Mouse (Mus musculus) MEL (cell line): ENCODE data around the gene Polr1d.

Experiments
- CTCF ChIP-seq, 3 experiments: IDR thresholded peaks in 2 of 3; conservative IDR thresholded peaks in 1 of 3; 2 replicates each; pipeline ENCODE4 v1.5.1; 2011 to 2012; ENCODE audit warnings: low read length in 3 of 3, low read depth in 2 of 3, mild to moderate bottlenecking in 2 of 3, improper control_type of control experiment in 1 of 3, inconsistent platforms in 1 of 3, mixed read lengths in 1 of 3, moderate library complexity in 1 of 3; ENCODE audit not compliant: control insufficient read depth in 1 of 3, insufficient read depth in 1 of 3, poor library complexity in 1 of 3, severe bottlenecking in 1 of 3
- ELF1 ChIP-seq: IDR thresholded peaks from 2 replicates; pipeline ENCODE4 v1.6.1; 2014; ENCODE audit warnings: low read depth, mild to moderate bottlenecking, inconsistent platforms, low read length, improper control_type of control experiment, moderate library complexity
- EP300 ChIP-seq, 2 experiments: IDR thresholded peaks; 2 replicates each; pipeline ENCODE4 v1.6.1; 2011; ENCODE audit warnings: improper control_type of control experiment in 2 of 2, low read length in 2 of 2, low read depth in 1 of 2, mild to moderate bottlenecking in 1 of 2
- ETS1 ChIP-seq: IDR thresholded peaks from 2 replicates; pipeline ENCODE4 v1.6.1; 2012; ENCODE audit warnings: low read depth, mild to moderate bottlenecking, inconsistent platforms, low read length, improper control_type of control experiment, moderate library complexity
- JUND ChIP-seq: IDR thresholded peaks from 2 replicates; pipeline ENCODE4 v1.6.1; 2011; ENCODE audit warnings: low read depth, mild to moderate bottlenecking, improper control_type of control experiment, low read length
- MAFK ChIP-seq: IDR thresholded peaks from 2 replicates; pipeline ENCODE4 v1.6.1; 2011; ENCODE audit warnings: low read depth, mild to moderate bottlenecking, low read length, improper control_type of control experiment, borderline replicate concordance
- MAX ChIP-seq: IDR thresholded peaks from 2 replicates; pipeline ENCODE4 v1.6.1; 2011; ENCODE audit warnings: low read length, improper control_type of control experiment
- NRF1 ChIP-seq: IDR thresholded peaks from 2 replicates; pipeline ENCODE4 v1.6.1; 2014; ENCODE audit warnings: low read depth, mild to moderate bottlenecking, inconsistent platforms, low read length, improper control_type of control experiment, moderate library complexity; ENCODE audit not compliant: poor library complexity, insufficient read depth, severe bottlenecking
- POLR2A ChIP-seq, 2 experiments: IDR thresholded peaks; 2 replicates each; pipeline ENCODE4 v1.6.1; 2011 to 2012; ENCODE audit warnings: low read length in 2 of 2, mild to moderate bottlenecking in 2 of 2, control low read depth in 1 of 2, improper control_type of control experiment in 1 of 2, low read depth in 1 of 2, moderate library complexity in 1 of 2; ENCODE audit not compliant: control insufficient read depth in 1 of 2, insufficient read depth in 1 of 2, poor library complexity in 1 of 2
- USF1 ChIP-seq: IDR thresholded peaks from 2 replicates; pipeline ENCODE4 v1.6.1; 2014; ENCODE audit warnings: low read depth, mild to moderate bottlenecking, inconsistent platforms, low read length, improper control_type of control experiment, moderate library complexity
- ZKSCAN1 ChIP-seq: IDR thresholded peaks from 2 replicates; pipeline ENCODE4 v1.6.1; 2012; ENCODE audit warnings: low read depth, mild to moderate bottlenecking, inconsistent platforms, low read length, improper control_type of control experiment, moderate library complexity
- ZNF384 ChIP-seq: IDR thresholded peaks from 2 replicates; pipeline ENCODE4 v1.6.1; 2012; ENCODE audit warnings: low read depth, mild to moderate bottlenecking, inconsistent platforms, low read length, improper control_type of control experiment

DNA sequence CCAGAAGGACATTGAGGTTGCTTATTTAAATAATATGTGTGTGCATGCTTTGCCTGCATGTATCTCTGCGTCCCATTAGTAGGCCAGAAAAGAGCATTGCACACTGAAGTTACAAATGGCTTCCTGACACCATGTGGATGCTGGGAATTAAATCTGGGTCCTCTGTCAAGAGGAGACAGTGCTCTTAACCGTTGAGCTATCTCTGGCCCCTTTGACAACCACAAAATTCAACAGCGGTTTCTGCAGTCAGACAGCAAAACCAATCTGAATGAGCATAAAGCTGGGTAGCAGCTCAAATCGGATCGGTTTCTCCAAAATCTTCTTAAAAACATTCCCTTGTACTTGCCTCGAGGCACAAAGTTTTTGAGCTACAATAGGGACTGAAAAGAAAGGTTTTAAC is 23.8 kb upstream of the Polr1d start:
- TF ChIP-seq ETS1 (no peak), CTCF (IDR thresholded peaks at IDR 0.05 in 2 of 3, conservative IDR thresholded peaks at IDR 0.05 in 1 of 3; ENCODE audit: control insufficient read depth in 1 of 3, insufficient read depth in 1 of 3, low read depth in 2 of 3, low read length in 3 of 3, poor library complexity in 1 of 3, severe bottlenecking in 1 of 3) (no peak), NRF1 (no peak), USF1 (no peak), ZKSCAN1 (no peak), JUND (no peak), POLR2A (IDR thresholded peaks at IDR 0.05; ENCODE audit: control insufficient read depth in 1 of 2, insufficient read depth in 1 of 2, low read depth in 1 of 2, low read length in 2 of 2, poor library complexity in 1 of 2) (no peak), MAX (no peak), ZNF384 (no peak), EP300 (IDR thresholded peaks at IDR 0.05; ENCODE audit: low read depth in 1 of 2, low read length in 2 of 2) (no peak), MAFK (no peak), ELF1 (no peak)
